Mouse (Mus musculus): Measurements from ENCODE around the gene Atxn7l3.

Gene Atxn7l3

DNA sequence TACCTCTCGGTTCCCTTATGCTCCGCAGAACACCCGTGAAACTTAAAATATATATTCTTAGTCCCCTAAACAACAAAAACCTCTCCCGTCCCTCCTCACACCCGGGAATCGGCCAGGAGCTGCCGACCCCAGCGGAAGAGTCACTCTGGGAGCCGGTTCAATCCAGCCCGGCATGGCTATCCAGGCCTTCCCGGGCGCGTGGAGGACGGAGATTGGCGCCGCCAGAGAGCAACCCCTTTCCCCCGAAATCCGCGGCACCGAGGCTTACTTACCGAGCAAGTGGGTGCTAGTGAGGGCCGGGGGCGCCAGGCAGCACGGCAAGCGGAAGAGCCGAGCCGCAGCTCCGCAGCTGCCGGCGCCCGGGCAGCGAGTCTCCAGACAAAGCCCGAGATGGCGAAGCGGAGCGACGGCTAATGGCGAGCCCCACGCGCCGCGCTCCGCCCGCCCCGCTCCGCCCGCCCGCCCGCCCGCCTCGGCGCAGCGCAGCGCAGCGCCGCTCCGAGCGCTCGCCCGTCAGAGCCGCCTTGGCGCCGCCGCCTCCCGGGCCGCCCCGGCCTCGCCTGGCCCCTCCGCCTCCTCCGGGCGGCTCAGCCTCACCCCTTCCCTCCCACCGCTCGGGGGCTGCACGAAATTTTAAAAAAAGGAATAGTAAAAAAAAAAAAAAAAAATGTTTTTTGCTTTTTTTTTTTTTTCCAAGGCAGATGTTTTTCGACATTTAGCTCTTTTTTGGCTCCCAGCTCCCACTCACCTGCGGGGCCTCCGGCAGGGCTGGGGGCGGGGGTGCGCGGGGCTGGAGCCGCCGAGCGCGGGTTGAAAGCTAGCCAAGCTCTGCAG, 22.4 kb upstream of the Atxn7l3 start:
- no peak for DNase-seq (ENCODE audit: low spot score)

DNA sequence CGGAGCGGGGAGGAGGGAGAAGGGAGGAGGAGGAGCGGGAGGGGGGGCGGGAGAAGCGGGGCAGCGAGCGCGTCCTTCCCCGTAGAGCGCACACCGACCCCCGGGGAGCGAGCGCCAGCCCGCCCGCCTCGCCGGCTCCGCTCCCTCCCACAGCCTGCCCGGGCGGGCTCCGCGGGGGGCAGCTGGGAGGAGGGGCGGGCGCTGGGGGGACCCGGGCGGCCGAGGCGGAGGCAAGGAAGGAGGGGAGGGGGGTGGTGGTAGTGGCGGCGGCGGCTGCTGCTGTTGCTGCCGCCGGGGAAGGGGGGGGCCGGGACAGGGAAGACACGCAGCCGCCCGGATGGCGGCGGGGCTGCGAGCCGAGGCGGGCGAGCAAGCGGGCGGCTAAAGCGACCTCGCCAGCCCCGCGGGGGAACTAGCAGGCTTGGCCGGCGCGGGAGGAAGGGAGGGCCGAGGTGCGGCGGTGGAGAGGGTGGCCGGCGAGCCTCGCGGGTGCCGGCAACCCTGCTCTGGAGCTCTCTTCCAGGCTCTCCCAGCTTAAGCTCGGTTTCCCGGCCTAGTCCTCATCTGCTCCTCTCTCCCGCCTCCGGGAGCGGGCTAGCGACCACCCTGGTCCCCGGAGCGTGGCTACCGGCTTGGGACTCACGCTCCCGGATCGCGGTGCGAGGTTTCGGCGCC, 21.6 kb upstream of the Atxn7l3 start:
- peak; percentile 72 for DNase-seq (ENCODE audit: low spot score)

DNA sequence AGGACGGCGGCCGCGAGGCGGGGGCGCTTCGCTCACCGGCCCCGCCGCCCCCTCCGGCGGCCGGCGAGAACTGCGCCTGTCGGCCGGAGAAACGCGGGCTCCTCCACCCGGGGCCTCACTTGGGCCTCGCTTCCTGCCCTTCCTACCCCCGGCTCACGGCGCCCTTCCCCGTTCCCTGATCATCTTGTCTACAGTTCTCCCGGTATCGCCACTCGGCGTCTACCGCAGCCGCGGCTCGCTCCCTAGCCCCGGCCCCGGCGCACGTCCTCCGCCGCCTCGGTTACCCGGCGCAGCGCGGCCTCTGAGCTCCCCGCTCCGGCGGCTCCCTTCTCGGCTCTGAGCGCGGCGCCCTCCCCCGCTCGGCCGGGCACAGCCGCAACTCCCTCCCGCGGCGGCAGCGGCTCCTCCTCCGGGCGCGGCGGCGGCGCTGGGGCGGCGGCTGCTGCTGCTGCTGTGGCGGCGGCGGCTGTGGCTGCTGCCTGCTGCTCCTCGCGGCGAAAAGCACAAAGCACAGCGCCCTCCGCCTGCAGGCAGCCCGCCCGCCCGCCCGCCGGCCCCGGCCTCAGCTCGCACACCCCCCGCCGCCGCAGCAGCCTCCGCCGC, 21.0 kb upstream of the Atxn7l3 start:
- no peak for DNase-seq (ENCODE audit: low spot score)

DNA sequence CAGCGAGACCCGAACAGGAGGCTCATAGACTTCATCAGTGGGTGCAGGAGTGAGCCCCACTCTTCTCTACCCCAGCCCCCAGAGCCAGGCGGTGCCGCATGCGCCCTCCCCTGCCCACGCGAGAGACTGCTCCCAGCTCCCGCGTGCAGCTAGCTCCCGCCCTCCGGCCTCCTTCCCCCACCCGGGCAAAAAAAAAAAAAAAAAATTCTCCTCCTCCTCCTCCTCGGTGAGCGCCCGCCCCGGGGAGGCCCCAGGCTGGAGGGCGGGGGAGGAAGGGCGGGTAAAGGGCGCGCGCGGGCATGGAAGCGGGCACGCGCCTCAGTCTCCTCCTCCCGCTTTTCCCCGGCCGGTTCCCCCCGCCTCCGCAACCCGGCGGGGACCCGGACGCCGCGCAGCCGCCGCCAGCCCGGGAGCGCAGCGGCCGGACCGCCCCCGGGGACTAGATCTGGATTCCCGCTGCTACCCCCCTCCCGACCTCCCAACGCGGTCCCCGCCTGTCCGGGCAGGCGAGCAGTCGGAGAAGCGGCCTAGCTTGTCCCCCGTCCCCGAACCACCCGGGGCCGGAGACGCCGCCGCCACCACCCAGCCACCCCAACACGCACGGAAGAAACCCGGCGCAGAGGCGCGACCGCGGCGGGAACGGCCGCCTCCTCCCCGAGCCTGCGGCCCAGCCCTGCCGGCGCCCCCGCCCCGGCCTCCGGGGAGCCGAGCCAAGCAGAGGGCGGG, 20.3 kb upstream of the Atxn7l3 start:
- peak; percentile 90 for DNase-seq (ENCODE audit: low spot score)

DNA sequence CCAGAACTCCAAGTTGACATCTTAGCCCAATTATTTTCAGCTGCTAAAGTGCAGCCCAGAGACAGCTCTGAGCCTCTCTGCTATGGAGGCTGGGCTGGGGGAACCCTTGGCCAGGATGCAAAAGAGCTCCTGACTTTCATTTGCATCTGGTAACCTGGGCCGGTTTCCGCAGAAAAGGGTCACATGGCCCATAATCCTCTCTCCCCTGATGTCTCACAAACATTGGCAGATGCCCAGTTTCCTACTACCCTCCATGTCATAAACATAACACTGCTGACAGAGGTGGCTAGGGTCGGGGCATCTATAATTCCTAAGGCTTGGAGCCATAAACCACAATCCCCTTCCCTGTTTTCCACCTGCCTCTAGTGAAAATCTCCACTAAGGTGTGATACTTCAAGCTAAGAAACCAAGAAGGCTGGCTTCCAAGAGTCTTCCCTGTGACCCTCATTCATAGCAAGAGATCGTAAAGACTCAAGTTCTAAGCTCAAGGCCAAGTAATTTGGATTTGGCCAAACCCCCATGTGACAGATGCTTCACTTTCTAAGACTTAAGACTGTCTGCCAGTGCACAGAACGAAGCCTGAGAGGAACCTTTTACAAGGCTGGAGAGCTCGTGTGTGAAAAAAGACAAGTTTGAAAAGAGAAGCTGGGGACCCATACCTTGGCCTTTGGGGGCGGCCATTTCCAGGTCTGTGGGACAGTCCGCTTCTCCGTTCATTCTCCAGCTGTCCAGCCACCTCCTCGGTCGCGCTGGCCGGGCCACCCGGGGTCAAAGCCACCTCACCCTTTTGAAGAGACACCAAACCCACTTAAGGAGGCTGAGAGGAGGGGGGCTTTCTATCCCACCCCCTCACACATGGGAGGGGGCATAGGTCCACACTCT, 19.5 kb upstream of the Atxn7l3 start:
- DNase-seq (ENCODE audit: low spot score), result no peak

DNA sequence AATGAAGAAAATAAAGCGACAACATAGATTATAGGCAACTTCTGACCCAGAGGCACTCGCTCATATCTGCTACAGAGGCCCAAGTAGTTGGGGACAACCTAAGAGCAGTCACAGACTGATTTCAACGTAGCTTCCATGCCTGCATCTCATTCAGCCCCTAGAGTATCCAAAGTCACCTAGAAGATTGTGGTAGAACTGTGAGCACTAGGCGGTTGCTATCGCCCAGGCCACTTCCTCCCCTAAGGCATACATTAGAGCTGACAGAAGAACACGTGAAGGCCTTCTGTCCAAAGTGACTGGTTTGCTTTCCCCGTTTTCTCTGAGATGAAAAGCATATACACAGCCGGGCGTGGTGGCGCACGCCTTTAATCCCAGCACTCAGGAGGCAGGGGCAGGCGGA, 17.9 kb upstream of the Atxn7l3 start:
- DNase-seq (ENCODE audit: low spot score), result no peak

DNA sequence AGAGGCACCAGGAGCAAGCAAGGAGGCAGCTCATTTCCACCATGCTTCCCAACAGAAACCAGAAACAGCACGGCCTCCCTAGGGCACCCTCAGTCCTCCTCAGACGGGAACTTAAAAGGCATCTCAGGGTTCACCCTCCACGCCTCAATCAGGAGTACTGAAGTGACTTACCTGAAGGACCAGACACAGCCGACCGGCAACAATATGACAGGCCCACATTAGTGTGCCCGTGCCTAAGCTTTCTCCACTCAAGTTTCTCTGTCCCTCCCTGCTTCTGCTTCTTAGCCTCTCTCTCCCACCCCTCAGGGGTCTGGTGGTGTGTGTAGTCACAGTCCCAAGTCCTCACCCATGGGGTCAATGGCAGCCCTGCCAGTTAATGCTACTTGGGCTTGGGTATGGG, 16.2 kb upstream of the Atxn7l3 start:
- DNase-seq (ENCODE audit: low spot score), result no peak

DNA sequence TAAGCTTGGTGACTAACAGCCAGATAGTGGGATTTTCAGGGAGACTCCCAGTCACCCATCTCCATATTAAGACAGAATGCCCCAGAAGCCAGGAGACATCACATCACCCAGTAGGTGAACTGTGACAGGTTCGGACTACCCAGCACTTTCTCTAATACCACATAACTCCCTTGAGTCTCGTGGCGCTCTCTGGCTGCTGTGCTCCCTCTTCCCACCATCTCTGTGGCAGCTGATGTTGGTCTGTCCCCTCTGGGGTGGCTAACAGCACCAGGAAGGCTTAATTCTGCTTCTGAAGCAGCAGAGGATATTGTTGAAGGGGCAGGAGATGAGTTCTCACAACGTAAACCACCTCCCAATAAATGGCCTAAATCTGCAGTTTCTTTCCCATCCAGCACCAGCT, 15.5 kb upstream of the Atxn7l3 start:
- DNase-seq (ENCODE audit: low spot score), result no peak

DNA sequence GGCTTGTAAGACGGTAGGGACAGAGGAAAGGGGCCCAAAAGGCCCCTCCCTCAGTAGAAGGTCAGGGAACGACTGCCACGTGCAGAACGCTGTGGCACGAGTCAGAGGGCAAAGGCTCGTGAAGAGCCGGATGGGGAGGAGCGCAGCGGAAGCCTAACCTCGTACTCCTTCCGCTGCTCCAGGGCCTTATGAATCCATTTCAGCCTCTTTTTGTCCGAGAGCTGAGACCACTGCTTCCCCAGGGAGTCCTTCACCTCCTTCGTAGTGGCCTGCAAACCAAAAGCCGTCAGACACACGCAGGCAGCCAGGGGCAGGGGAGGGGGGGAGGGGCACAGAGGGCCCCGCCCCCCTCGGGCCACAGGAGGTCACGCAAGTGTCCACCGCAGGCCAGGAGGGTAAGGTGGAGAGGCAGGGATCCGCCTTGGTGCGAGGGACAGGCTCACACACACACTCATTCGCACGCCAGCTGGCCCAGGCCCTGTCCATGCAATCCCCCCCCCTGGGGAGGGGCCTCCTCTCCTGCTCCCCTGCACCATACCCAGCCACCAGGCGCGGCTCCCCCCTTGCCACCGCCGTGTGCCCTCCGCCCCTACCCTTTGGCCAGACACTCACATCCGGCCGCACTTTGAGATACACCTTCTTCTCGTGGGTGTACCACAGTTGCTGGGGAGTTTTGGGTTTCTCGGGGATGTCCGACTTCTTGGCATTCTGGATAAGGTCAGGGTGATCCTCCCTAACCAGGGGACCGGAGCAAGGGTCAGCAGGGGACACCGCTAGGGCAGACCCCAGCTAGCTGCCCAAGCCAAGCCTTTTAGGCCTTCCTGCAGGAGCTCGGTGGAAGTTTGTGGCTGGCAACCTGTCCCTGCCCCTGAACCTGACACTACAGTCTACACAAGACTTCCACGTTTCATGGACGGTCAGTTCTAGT, 14.6 kb upstream of the Atxn7l3 start:
- DNase-seq (ENCODE audit: low spot score), result no peak

DNA sequence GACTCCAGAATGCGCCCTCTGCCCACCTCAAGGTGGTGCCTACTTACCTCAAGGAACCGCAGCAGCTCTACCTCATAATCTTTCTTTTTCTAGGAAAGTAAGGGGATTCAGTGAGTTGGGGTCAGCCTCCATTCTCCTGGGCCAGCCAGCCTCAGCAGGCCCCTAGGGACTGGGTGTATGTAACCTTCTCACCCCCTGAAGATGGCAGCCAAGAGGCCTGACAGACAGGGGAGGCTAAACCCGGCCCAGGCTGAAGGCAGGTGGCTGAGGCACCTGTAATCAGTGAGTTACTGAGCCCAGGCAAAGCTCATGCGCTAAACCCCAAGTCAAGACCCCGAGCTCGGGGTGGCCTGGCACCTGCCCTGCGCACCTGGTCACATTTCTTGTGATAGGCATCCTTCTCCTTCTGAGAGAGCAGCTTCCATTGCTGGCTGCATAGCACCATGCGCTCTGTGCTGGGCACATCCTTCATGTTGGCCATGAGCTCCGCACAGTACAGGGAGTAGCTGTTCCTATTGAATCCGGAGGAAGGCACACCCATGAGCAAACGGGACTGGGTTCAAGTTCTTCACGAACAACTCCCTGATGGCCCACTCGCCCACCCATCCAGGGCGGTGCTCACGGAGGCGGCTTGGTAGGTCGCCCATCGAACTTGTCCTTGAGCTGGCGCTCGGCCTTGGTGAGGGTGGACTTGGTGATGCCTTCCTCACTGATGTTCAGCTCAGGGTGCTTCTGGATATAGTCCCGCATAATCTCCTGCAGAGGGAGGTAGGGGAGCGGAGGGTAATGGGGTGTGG, 13.6 kb upstream of the Atxn7l3 start:
- DNase-seq (ENCODE audit: low spot score), result no peak

DNA sequence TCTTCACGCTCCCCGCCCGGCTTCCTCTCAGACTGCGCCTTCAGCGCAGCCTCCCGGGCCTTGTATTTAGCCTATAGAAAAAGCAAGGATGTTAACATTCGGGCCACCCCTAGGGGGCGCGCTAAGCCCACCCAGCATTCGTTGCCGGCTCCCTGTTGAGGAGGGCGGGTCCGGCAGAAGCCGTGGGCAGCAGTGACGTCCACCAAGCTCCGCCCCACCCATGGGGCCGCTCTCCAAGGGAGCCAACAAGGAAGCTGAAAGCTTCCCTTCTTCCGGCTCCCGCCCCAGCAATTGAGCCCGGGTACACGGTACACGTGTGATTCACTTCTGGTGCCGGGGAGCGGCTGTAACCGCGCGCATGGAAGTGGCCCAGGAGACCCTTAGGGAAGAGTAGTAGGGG, 12.5 kb upstream of the Atxn7l3 start:
- DNase-seq (ENCODE audit: low spot score), result peak; percentile 94

DNA sequence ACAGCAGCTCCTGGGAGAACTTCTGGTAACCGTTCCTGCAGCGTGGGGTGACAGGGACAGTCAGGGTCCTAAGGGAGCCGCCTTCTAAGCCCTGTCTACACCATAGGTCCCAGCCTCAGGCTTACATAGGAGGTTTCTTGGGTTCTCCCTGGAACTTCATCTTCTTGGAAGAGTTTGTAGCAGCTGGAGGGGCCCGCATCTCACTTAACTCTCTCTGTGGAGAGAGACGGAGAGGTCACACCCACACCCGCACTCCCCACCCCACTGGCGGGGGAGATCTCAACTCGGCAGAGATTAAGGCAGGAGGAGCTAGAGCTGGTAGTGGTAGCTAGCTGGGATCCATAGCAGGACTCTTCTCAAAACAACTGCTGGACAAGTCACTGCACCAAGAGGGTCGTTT, 11.7 kb upstream of the Atxn7l3 start:
- no peak for DNase-seq (ENCODE audit: low spot score)

DNA sequence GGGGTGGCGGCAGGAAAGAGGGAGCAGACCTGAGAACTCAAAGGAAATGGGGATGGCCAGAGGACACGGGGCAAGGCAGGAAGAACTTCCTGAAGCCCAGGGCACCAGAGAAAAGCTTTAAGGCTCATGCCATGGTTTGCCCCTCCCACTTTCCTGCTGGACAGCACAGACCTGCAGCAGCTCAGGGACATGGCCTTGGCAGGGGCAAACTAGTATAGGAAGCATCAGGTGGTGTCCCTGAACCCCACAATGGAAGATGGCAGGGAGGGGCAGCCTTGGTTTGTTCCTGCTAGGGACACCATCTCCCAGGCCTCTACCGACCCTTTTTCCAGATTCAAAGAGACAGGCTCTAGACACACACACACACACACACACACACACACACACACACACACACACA, 8.9 kb upstream of the Atxn7l3 start:
- DNase-seq (ENCODE audit: low spot score), result no peak

DNA sequence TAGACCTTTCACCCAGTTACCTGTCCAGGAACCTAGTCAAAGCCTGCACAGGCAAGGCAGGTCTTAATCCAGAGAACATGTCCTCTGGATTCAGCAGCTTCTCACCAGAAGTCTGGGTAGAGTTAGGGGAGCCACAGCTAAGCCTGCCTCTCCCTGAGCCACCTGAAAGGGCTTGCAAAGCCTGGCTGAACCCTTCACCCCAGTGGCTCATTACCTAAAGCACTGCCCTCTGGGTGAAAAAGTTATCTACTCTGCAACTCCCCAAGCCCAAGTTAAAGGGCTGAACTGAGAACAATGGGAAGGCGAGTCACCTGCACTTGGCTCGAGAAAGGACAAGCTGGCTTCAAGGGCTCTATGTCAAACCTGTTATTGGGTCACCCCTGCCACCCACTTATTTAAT, 7.7 kb upstream of the Atxn7l3 start:
- DNase-seq (ENCODE audit: low spot score), result no peak

DNA sequence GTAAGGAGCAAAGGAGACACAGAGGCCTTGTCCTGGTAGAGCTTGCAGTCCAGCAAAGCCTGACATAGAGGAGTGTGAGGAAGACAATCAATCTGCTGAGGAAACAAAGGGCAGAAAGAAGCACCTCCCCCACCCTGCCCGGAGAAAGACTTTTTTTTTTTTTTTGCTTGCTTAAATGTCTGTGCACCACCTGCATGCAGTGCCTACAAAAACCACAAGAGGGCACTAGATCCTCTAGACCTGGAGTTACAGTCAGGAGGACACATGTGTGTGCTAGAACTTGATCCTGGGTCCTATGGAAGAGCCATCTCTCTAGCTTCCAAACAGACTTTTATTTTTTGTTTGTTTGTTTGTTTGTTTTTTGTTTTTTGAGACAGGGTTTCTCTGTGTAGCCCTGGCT, 3.4 kb upstream of the Atxn7l3 start:
- DNase-seq (ENCODE audit: low spot score), result no peak

DNA sequence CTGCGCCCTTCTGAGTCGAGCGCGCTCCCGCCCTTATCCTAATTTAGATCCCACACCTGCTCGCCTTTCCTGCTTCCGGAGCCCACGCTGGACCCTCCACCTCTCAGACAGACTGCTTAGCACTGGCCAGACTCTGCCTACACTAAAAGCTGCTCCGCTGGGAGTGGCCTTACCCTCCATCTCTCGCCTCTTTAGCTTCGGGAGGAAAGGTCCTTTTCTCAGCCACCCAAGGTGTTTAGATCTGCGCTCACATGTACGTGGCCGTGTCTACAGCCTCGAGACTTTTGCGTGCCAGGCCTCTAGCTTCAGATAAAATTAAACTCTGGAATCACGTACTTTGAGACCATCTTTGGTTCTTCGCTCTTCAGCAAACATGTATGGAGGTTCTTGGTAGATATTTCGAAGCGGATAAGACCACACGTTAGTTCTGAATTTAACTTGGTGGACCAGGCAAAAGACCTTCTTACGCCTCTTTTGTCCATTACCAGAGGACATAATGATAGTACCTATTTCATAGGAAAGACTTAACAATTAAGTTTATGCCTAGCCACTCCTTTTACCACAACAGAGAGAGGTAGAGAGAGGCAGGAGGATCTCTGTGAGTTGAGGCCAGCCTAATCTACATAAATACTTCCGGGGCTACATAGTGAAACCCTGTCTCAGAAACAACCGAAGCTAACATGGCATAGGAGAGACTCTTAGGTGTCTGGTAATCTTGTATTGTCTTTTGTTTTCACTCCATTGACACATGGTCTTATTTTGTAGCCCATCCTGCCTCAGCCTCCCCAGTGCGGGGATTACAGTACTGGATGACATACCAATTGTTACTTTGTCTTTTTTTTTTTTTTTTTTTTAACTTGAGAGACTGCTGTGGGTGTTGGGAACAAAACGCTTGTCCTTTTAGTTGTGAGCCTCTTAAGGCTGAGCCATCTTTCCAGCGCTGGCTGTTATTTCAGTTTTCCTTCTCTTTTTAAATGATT, 1.4 kb upstream of the Atxn7l3 start:
- no peak for DNase-seq (ENCODE audit: low spot score)

DNA sequence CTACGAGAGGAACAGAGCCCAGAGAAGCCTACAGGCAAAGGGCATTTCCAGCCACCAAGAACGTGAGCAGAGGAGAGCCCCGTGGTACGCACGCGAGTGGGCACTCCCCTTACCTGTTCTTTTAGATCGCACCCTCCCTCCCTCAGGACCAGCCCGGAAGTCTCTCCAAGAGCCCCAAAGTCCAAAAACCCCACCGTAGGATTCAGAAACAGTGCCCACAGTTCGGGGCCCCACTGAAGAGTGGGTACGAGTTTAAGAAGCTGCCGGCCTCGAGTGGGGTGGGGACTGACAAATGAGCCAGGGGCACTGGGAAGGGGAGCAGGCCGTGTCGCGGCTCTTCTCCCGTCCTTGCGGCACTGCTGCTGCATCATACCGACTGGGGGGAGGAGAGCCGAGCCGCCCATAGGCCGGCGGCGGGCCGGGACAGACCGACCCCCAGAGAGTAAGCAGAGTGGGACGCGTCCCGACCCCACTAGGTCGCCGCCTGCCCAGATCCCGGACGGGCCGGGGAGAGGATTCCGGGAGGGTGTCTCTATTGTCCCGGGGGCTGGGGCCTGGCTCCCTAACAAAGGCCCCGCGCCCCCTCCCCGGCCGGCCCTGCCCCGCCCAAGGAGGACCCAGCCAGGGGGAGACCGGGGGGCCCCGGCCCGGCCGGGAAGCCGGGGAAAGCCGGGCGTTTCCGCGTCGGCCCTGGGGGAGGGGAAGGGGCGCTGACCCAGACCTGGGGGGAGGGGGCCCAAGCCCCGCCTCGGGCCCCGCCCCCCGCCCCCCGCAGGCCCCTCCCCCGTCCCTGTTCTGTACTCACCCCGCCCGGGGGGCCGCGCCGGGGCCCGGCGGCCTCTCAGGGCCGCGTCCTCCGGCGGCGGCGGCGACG, 596 bp downstream of the Atxn7l3 start:
- no peak for DNase-seq (ENCODE audit: low spot score)

Measured in ovary, adult 18-20 months (tissue).